Mouse (Mus musculus) CD8-positive naive resting alpha-beta T cell, adult 57 days (primary cell): ENCODE data around the gene Usp19. TPM values are rescaled to one million over a fixed set of nuclear protein-coding genes. Genes with fewer than 3 reads are reported as not detected.

Experiments
- total RNA-seq: library from RNA; stranded (reverse); gene quantifications from one replicate; pipeline ENCODE4 v1.2.4, GENCODE M21; 2023

The Usp19 gene
- total RNA-seq, result 285 TPM

GRCm38 (mm10) chr9:108490559-108491285 lies at the start of gene Usp19:
TSS of gene Usp19 (plus strand) at chr9:108490602.

GRCm38 (mm10) chr9:108460319-108461178 lies 29.9 kb upstream of the Usp19 start, which contains the start of gene Ccdc71:
TSS of gene Ccdc71 (plus strand) at chr9:108460527.

GRCm38 (mm10) chr9:108461181-108461631 lies 29.2 kb upstream of the Usp19 start, which contains the start of gene Klhdc8b:
TSS of gene Klhdc8b (minus strand) at chr9:108461581.

GRCm38 (mm10) chr9:108479721-108480351 lies 10.6 kb upstream of the Usp19 start, which contains the start of gene Lamb2:
TSS of gene Lamb2 (plus strand) at chr9:108479736.

GRCm38 (mm10) chr9:108507619-108508434 lies 17.4 kb downstream of the Usp19 start, which contains the start of gene Qars:
TSS of gene Qars (plus strand) at chr9:108507706.

GRCm38 (mm10) chr9:108516380-108517251 lies 26.2 kb downstream of the Usp19 start, which contains the start of gene Qrich1:
TSS of gene Qrich1 (plus strand) at chr9:108516806.

Other genes with a start within 250 kb of the Usp19 start
- gene Dag1, start 226.6 kb upstream of the Usp19 start, total RNA-seq, result 33.8 TPM
- gene Nicn1, start 200.2 kb upstream of the Usp19 start, total RNA-seq, result 3.4 TPM
- gene Amt, start 193.7 kb upstream of the Usp19 start, total RNA-seq, result 2.9 TPM
- 365 TPM for gene Rhoa, start 184.5 kb upstream of the Usp19 start, total RNA-seq
- 8.1 TPM for gene Tcta, start 184.4 kb upstream of the Usp19 start, total RNA-seq
- gene Gpx1, start 151.7 kb upstream of the Usp19 start, total RNA-seq, result 217 TPM
- gene Usp4, start 142.7 kb upstream of the Usp19 start, total RNA-seq, result 150 TPM
- 5.4 TPM for gene 1700102P08Rik, start 97.8 kb upstream of the Usp19 start, total RNA-seq
- gene Ccdc36, start 62.1 kb upstream of the Usp19 start, total RNA-seq, result not detected
- gene BC048562, start 54.1 kb upstream of the Usp19 start, total RNA-seq, result not detected
- gene Ccdc71, start 30.1 kb upstream of the Usp19 start, total RNA-seq, result 35.5 TPM
- 5.8 TPM for gene Klhdc8b, start 29.0 kb upstream of the Usp19 start, total RNA-seq
- 0.15 TPM for gene Lamb2, start 10.9 kb upstream of the Usp19 start, total RNA-seq
- 183 TPM for gene Qars, start 17.1 kb downstream of the Usp19 start, total RNA-seq
- 225 TPM for gene Qrich1, start 26.2 kb downstream of the Usp19 start, total RNA-seq
- gene Impdh2, start 69.7 kb downstream of the Usp19 start, total RNA-seq, result 196 TPM
- gene Ndufaf3, start 76.8 kb downstream of the Usp19 start, total RNA-seq, result 22.9 TPM
- 55.2 TPM for gene Dalrd3, start 79.3 kb downstream of the Usp19 start, total RNA-seq
- gene Wdr6, start 88.1 kb downstream of the Usp19 start, total RNA-seq, result 29.0 TPM
- gene P4htm, start 107.1 kb downstream of the Usp19 start, total RNA-seq, result 9.7 TPM
- 133 TPM for gene Arih2, start 158.8 kb downstream of the Usp19 start, total RNA-seq
- 25.3 TPM for gene Slc25a20, start 171.5 kb downstream of the Usp19 start, total RNA-seq
- 10.3 TPM for gene Prkar2a, start 198.7 kb downstream of the Usp19 start, total RNA-seq